Mouse (Mus musculus) skeletal muscle tissue, adult 2 months (tissue): ENCODE data around the gene Tmem255a.
"Not testable (repeated sequence)": the region's sequence is repeated elsewhere in the genome, so short reads cannot be mapped to it uniquely, and the experiment has no call there.

ENCODE experiments used
- DNase-seq: peaks from one replicate; pipeline ENCODE4 v3.0.0-alpha.2; 2012; ENCODE audit warnings: low read depth, low spot score

Gene Tmem255a

GRCm38 (mm10) chrX:38251851-38252571, at the start of gene Tmem255a:
Gene Tmem255a (minus strand): TSS chrX:38252439.
- peak; percentile 15 for DNase-seq

- DNase-seq, result no peak
Measured at GRCm38 (mm10) chrX:38259610-38260009, 7.4 kb upstream of the Tmem255a start.

GRCm38 (mm10) chrX:38250352-38250950, 1.8 kb downstream of the Tmem255a start:
- DNase-seq, result no peak

GRCm38 (mm10) chrX:38249640-38250351, 2.4 kb downstream of the Tmem255a start:
- DNase-seq, result no peak

GRCm38 (mm10) chrX:38247601-38248000, 4.6 kb downstream of the Tmem255a start:
- no peak for DNase-seq

- DNase-seq, result no peak
Measured at GRCm38 (mm10) chrX:38247108-38247507, 5.1 kb downstream of the Tmem255a start.

- DNase-seq, result no peak
Measured at GRCm38 (mm10) chrX:38237731-38238130, 14.5 kb downstream of the Tmem255a start.

GRCm38 (mm10) chrX:38229888-38230287, 22.4 kb downstream of the Tmem255a start:
- DNase-seq, result no peak

- no peak for DNase-seq
Measured at GRCm38 (mm10) chrX:38222757-38223156, 29.5 kb downstream of the Tmem255a start.

GRCm38 (mm10) chrX:38217676-38217991, 34.6 kb downstream of the Tmem255a start:
- no peak for DNase-seq

GRCm38 (mm10) chrX:38216986-38217675, 35.1 kb downstream of the Tmem255a start:
- no peak for DNase-seq

GRCm38 (mm10) chrX:38207392-38207791, 44.8 kb downstream of the Tmem255a start:
- no peak for DNase-seq

- DNase-seq, result no peak
Measured at GRCm38 (mm10) chrX:38201816-38202215, 50.4 kb downstream of the Tmem255a start.

GRCm38 (mm10) chrX:38190458-38190764, 61.8 kb downstream of the Tmem255a start:
- no peak for DNase-seq

GRCm38 (mm10) chrX:38189552-38190457, 62.4 kb downstream of the Tmem255a start, which contains the start of gene Zbtb33:
Gene Zbtb33 (plus strand): TSS chrX:38189793.
- peak; percentile 73 for DNase-seq

GRCm38 (mm10) chrX:38185520-38185919, 66.7 kb downstream of the Tmem255a start:
- DNase-seq, result no peak

- peak; percentile 20 for DNase-seq
Measured at GRCm38 (mm10) chrX:38181608-38182258, 70.5 kb downstream of the Tmem255a start.

- no peak for DNase-seq
Measured at GRCm38 (mm10) chrX:38180656-38181607, 71.3 kb downstream of the Tmem255a start.

- DNase-seq, result not testable (repeated sequence)
Measured at GRCm38 (mm10) chrX:38179891-38180310, 72.3 kb downstream of the Tmem255a start.
